Mouse (Mus musculus): ENCODE results near the gene Rasgef1b. TPM values are rescaled to one million over a fixed set of nuclear protein-coding genes. Genes with fewer than 3 reads are reported as not detected.

Rasgef1b gene
- polyA plus RNA-seq, 2 experiments from 2014 or later: 2.0 to 4.9 TPM

DNA sequence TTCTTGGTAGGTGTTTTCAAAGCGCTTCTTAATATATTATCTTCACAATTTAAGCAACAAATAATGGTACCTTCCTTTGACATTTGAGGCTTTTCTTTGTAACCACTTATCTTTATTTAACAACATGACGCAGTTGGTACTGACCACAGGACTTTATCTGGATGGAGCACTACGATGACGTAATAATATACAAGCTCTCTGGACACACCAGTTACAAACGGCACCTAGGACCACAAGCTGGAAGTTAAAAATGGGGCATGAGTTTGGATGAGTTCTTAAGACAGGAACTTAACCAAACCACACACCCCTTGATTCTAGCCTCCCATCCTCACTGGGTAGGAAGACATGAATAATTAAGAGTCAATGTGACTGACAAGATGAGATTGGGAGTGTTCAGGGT is 369.6 kb downstream of the Rasgef1b start:
- no peak for ATAC-seq

DNA sequence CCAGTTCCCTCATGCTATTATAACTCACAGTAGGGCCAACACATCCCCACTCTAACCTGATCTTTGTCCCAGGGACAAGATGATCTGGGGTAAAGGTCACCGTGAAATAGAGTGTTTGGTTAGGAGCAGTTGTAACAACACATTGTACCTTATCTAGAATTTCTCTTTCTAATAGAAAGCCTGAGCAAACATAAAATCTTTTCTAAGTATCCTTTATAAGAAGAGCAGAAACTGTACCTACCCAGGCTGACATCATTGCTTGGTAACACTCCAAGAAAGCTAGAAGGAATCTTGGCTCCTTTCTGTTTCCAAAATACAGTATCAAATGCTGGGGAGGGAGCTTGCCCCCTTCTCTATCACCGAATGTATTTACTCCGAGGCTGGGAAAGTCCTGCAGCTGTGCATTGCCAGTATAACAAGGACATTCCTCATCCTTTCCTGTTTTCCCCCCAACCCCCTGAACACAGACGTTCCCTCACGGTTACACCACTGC is 374.2 kb downstream of the Rasgef1b start:
- ATAC-seq: no peak

DNA sequence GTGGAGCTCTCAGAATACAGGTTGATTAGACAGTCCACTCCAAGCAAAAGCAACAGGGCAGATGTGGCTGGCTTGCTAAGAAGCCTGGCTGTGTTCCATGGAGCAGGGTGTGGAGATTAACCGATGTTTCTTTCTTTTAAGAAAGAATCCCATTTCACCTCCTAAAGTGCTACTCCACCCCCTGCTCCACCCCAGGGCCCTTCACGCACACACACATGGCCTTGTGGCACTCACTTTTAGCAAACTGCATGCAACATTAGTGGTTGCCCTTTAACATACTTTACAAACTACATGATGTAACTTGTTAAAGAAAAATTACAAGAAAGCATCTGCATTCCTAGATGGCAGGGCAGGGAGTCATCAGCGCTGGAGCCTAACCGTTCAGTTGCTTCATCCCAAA is 378.8 kb downstream of the Rasgef1b start:
- no peak for ATAC-seq

DNA sequence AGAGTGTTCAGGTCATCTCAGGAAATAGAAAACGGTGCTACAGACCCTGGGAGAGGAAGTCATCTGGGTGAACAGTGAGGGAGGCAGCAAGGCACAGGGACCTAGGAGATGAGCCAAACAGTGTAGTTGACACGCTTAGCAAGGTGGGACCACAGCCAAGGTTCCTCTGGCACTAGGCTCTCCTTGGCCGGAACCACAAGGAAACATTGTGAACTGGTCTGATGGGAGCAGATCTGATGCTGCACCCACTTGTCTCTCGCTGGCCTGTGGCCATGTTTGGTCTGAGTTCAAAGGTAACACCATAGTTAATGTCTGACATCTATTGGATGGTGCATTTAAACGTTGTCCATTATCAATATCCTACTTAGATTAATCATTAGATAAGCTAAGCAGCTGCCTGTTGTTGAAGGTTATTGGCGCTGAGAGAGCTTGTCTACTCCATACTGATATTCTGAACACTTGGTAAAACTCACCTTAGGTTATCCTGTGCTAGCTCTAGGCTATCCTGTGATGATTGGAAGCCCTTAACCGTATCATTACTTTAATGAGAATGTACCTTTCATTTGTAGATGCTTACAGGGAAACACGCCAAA is 380.5 kb downstream of the Rasgef1b start:
- no peak for ATAC-seq

DNA sequence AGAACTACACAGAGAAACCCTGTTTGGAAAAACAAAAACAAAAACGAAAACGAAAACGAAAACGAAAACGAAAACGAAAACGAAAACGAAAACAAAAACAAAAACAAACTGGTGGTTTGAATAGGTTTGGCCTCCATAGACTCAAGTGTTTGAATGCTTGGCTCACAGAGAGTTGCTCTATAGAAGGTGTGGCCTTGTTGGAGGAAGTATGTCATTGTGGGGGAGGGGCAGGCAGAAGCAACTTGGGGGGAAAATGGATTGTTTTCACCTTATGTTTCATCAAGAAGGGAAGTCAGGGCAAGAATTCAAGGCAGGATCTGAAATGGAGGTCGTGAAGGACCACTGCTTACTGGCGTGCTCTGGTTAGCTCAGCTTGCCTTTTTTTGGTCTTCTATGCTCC is 386.3 kb downstream of the Rasgef1b start:
- ATAC-seq: no peak

DNA sequence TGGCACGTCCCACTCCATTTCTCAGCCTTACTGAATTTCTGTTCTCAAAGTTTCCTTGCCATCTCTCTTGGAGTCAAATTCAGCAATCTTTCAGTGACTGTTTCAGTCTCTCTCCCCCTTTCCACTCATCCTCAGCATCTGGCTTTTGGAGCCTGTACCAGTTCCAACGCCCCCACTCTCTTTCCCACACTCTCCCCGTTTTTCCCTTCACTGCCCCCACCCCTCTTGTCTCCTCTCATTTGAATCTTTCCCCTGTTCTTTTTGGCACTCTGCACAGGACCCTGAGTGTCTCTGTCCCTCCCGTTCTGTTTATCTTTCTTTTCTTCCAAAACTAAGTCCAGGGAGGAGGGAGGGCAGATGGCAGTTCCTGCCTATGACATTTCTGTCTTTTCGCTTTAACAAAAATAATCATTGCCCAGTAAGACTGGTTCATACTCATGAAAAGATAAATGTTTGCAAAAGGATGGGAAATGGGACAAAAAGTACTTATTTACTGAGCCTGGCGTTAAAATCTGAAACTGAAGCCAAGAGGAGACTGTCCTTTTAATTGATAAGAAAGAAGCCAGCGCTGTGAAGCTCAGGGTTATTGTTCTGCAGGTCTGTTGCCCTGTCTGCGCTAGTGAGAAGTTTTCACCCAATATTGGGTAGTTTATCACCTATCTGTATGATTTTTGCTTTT is 388.4 kb downstream of the Rasgef1b start:
- ATAC-seq: no peak

DNA sequence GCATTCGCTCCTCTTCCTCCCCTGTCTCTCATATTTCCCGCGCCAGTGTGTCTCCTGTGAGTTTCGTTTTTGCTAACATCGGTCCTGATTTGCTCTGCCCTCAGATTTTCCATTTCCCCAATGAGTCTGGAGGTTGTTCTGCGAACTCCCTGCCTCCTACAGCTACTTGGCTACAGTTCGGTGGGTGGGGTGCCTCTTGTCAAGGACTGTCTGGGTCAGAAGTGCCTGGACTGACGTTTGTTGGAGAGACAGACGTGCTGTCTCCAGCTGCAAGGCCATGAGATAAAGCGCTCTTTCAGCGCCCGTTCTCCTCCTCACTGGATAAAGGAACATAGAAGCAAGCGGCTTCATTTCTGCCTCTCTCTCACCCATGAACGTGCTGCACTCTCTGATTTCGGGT is 389.1 kb downstream of the Rasgef1b start:
- peak; percentile 24 for ATAC-seq

DNA sequence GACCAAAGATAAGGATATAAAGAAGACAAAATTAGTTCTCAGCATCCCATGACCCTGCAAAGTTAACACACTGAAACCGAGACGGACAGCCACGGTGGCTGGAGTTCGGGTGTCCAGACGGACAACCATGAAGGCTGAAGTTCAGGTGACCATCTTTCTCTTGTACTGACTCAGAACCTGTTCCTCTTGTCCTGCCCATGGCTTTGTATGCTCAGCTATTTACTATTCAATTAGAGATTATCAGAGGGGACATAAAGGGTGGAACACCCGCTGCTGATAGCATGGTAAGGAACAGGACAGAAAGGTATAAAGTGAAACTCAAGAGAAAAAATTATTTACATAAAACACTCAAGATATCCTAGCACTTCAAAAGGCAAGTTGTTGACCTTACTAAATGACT is 390.0 kb downstream of the Rasgef1b start:
- ATAC-seq: no peak

DNA sequence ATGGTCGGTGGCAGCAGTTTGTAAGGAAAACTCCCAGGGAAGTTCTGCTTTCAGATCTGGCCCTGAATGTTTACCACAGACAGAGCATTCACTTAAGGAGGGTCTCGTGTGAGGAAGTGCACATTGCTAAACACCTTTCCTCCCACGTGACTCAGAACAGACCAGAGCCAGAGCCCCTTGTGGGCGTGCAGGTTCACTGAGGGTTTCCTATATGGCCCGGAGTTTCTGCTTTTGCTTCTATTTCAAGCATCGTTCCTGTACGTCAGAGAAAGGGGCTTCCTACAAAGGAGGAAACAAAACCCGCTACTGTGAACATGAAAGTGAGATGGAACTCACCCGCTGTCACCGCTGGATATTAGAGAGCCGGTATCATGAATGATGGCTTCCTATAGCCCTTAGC is 392.4 kb downstream of the Rasgef1b start:
- ATAC-seq: peak; percentile 82

DNA sequence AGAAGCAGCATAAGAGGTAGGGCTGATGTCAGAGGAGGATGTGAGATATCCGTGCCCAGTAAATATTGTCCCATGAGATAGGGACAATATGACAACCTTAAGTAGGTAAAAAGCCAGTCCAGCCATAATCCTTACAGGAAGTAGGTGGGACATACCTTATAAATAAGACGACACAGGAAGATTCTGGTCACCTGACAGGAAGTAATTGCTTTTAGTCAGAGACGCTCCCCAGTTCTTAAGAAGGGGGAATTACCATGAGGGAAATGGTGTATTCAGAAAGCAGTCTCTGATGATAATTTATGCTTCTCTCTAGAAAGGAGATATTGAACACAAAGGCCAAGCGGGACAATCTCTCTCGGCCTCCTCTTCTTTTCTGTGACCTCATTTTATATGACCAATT is 394.8 kb downstream of the Rasgef1b start:
- ATAC-seq: peak; percentile 58

DNA sequence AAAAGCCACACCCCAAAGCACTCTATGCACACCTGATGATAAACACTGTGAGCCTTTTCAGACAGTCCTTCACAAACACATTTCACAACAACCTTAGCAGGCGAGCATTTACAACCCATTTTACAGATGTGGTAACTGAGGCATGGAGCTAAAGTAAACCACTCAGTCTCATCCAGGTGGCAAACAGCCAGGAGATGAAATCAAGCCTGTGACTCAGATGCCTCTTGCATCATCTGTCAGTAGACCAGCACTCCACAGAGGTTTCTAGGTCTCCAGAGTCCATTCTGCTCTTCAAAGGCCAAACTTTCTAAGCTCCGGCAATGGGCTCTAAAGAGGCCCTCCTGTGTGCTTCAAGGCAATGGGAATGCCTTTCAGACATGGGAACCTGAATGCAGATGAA is 396.8 kb downstream of the Rasgef1b start:
- no peak for ATAC-seq

DNA sequence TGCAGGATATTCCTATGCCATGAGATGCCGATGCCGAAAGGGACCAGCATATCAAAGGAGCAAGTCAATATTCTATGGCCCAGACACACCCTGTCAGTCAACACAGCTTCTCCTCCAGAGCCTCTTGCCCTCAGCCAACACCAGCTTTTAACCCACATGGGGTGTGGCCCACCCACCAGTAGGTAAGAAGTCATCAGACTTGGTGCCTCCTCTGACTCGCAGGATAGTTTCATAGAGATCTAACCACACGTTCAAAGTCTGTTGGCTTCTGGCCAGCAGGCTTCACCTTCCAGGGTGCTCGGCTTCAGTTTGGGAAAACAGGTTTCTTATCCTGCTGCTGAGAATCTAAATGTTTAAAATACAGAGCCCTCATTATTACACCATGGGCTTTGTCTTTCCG is 399.8 kb downstream of the Rasgef1b start:
- ATAC-seq: no peak

DNA sequence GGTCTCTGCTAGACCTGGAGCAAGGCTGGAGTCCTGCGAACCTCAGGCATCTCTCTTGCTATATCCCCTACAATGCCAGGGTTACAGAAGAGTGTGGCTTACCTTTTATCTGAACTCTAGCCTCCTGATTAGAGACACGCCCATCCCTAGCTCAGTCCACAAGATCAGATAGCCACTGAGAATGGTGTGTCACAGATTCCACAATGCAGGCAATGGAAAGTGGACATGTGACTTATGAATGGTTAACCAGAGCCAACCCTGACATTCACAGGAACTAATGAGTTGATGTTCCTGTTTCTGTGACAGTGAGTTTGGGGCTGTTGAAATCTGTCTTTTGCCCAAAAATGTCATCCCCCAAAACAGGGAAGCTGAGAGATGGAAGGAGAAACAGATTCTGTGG is 401.8 kb downstream of the Rasgef1b start:
- ATAC-seq: no peak

DNA sequence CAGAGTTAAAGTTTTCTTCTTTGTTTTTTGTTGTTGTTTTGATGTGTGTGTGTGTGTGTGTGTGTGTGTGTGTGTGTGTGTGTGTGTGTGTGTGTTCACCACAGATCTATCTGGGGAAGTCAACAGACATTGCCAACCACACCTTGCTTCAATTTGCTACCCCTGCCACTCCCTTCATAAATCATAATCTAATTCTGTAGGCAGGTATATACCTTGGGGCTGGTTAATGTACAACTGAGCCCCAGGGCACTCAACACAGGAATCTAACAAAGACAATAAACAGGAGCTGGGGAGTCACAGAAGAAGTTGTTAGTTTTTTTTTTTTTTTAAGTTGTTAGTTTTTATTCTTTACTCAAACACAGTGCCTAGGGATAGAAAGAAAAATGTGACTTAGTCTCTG is 403.6 kb downstream of the Rasgef1b start:
- ATAC-seq: no peak

DNA sequence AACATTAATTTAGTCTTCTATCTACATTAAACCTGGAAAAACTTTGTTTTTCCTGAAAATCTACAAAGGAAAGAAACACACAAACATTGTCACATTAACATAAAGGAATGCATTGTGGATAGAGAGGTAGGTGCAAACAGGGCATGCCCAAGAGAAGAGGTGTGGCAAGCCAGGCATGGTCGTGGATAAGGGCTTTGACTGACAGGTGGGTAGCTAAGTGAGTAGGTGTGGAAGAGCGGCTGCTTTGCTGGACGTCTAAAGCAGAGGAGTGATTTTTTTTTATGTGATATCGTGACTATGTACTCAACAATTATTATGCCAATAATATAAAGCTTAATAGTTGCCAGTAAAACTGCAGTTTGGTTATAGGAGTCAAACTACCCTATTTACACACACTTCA is 408.1 kb downstream of the Rasgef1b start:
- no peak for ATAC-seq

DNA sequence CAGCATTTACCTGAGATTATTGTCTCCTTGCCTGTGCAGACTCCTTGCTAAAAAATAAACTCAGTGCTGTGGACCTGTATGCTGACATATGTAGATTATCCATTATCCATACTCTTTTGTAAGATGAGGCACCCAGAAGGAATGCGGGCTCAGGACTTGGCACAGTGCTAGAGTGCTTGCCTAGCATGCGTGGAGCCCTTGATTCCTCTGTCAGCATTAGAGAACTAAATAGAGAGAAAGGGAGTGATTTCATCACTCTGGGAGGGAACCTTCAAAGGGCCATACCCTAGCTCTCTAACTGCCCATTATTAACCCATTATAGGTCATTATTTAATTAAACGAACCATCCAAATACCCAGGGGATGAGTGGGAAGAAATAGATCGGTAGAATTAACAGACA is 430.9 kb downstream of the Rasgef1b start:
- ATAC-seq: no peak

DNA sequence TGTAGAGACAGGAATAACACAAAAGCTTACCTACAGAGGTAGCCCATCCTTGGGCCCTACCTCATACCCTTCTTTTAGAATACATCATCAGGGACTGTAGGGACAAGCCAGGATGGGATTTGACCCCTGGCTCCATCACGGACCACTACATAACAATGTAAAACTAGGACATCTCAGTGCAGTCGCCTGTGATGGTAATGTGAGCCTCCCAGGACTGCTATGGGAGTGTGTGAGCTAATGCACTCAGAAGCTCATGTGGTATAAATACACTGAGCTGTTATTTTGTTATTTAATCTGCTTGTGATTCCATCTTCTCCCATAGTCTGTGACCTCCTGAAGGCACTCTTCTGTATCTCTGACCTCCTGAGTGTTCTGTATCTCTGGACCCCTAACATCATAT is 432.5 kb downstream of the Rasgef1b start:
- ATAC-seq: no peak

DNA sequence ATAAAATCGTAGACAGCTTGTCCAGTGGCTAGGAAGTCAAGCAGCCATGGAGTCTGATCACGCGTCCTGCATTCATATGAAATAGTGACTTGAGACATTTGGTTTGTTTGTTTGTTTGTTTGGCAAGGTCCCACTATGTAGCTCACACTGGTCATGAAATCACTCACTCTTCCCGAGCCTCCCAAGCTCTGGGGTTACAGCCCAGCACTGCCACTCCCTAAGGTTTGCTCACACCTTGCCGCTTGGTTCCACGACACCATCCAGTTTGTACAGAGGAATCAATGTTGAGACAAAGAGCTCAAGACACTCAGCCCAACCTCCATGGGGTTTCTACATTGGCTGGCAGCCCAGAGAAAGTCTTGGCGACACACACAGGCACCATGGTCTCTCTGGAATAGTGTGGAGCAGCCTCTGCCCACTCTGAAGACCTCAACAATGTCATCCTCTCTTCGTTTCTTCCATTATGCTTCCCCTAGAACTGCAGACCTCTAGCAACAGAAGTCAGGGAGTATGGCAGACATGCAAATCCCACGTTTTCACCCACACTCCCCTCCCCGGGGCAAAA is 436.5 kb downstream of the Rasgef1b start:
- no peak for ATAC-seq

DNA sequence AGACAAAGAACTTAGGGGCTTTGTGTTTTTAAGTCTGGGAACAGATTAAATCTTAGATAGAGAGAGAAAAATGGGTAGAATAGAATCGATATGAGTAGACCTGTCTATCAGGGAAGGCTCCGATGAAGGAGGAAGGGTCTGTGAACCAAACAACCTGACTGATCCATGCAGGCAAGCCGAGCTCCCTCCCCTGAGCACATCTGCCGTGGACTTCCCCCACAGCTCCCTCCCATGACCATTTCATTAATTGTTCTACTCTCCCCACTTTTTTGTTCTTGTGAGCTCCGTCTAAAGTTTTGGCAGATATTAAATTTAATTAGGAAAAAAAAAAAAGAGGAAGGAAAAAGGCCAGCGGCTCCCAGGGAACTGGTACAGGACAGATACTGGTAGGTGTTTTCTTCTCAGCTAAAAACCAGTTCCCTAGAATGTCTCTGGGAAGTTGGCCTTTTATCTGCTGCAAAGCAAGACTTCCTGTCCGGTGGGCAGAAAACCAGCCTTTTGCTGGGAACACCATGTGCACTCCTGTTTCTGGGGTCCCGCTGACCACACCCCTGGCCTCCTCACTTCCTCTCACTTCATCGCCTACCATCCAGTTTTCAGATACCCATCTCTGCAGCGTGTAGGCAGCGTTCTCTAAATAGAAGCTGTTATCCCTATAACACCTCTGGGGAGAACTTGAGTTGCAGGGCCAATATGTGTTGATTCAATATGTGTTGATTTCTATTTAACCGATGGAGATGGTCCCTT is 437.6 kb downstream of the Rasgef1b start:
- ATAC-seq: no peak

DNA sequence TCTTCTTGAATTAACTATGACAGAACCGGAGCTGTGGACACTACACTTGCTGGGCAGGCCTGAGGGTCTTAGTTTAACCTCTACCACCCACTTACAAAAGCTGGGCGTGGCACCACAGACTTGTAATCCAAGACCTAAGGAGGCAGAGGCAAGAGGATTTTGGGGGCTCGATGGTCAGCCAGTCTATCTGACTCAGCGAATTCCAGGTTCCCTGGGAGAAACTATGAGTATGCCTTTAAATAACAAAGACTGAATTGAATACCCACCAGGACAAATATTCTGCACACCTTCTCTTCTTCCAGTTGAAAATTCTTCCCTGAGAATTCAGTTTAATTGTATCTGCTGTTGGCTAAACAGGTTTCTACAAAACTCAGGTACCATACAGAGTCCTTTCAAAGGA is 440.6 kb downstream of the Rasgef1b start:
- no peak for ATAC-seq

DNA sequence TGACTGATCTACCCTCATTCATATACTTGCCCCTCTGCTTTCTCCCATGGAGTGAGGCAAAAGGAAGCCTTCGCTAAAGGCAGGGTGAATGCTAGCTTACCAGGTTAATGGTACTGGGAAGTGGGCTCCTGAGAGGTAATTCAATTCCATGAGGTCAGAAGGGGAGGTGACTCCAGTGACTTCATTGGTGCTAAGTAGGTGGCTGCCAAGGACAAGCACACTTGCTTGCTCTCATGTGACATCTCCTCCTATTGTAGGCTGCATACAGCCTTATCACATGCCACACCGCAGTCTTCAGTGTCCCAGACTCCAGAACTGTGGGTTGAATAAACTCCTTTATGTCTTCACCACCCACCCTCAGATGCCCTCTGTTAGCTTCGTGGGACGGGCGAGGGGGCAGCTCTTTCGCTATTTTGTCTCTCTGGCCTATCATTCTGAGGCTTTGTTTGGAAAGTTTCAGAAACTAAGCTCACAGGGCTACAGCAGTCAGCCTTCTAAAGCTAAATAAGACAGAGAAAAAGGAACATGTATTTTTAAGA is 441.1 kb downstream of the Rasgef1b start:
- no peak for ATAC-seq

DNA sequence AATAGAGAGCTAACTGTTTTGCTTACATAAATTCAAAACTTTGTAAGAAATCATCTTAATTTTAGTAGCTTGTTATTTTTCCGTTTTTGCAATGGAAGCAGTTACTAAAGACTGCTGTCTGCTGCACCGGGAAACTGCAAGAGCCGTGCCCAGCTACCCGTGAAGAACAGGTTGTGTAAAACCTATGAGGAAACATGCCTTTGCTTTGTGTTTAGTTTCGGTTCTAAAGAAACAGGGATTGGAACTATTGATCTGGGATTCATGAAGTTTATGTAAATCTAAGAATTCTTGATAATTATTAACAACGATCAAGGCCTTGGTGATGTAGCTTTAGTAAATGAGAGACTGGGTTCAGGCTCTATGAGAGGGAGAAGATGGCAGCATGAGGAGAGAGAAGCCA is 442.3 kb downstream of the Rasgef1b start:
- no peak for ATAC-seq

DNA sequence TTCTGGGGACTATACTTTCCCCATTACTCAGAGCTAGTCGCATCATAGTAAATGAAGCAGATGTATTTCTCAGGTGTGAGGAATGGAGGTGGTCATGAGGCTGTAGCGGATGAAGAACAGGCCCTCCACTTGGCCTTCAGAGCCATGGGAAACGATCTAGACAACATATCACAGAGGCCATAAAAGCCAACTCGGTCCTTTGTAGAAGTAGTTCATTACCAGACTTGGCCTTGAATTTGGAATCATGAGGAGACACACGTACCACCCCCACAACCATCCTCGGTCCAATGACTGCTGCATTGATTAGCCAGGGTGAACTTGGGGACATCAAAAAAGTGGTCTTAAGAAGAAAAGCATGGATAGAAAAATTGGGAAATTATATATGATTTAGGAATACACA is 442.8 kb downstream of the Rasgef1b start:
- ATAC-seq: no peak

Measured in activated CD4-positive, CD25-positive, alpha-beta regulatory T cell, adult 4 months (primary cell).